Mouse (Mus musculus): ENCODE results near the gene Cadm3. TPM values are rescaled to one million over a fixed set of nuclear protein-coding genes. Genes with fewer than 3 reads are reported as not detected.
"Not testable (repeated sequence)": the region's sequence is repeated elsewhere in the genome, so short reads cannot be mapped to it uniquely, and the experiment has no call there.

Gene Cadm3
- polyA plus RNA-seq, 1 experiment from 2014 or later: 59.8 TPM

- DNase-seq (ENCODE audit: low spot score) (peak; percentile 61), ATAC-seq (no peak)
- no peaks in the 10 kb centered on the region for H3K36me3 ChIP-seq (ENCODE audit: control insufficient read depth, insufficient read depth, low read length)
- no peak overlapping the region for H3K27ac ChIP-seq (ENCODE audit: low read depth, low read length)
- no peak overlapping the region for H3K4me2 ChIP-seq (ENCODE audit: low read length)
- no peaks in the 10 kb centered on the region for H3K27me3 ChIP-seq (replicated peaks; ENCODE audit: control insufficient read depth, insufficient read depth, low read length)
- WGBS: 38% methylated on average over 5 of the region's 5 CpGs
- no peak overlapping the region for H3K4me3 ChIP-seq (ENCODE audit: low read depth, low read length)
- peaks cover 2% of the 10 kb centered on the region; the same call in 1 of the 2 replicates for H3K4me1 ChIP-seq (ENCODE audit: control insufficient read depth, insufficient read depth, low read length)
- no peak overlapping the region for H3K9ac ChIP-seq (ENCODE audit: low read length)
- H3K9me3 ChIP-seq (replicated peaks; ENCODE audit: control insufficient read depth, low read length): no peaks in the 10 kb centered on the region
Measured at GRCm38 (mm10) chr1:173323839-173324585, 43.5 kb downstream of the Cadm3 start.

DNA sequence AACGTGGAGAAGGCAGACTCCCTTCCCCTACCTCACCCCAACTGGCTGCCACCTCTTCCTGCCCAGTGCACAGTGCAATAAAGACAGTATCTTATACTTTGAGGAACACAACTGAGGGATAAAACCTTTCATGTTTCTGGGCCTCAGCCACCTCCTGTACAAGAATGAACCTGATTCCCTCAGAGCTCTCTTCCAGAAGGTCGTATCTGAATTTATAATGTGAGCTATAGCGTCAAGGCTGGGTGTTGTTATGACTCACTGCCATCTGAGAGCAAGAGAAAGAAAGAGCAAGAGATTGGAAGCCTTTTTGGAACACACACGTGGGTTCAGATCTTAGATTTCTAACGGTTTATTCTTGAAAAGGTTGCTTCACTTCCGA, 45.3 kb downstream of the Cadm3 start:
- Histone ChIP-seq H3K9ac (ENCODE audit: low read length) (no peak overlapping the region), H3K4me2 (ENCODE audit: low read length) (no peak overlapping the region), H3K9me3 (replicated peaks; ENCODE audit: control insufficient read depth, low read length) (no peaks in the 10 kb centered on the region), H3K27me3 (replicated peaks; ENCODE audit: control insufficient read depth, insufficient read depth, low read length) (no peaks in the 10 kb centered on the region), H3K27ac (ENCODE audit: low read depth, low read length) (no peak overlapping the region), H3K4me1 (ENCODE audit: control insufficient read depth, insufficient read depth, low read length) (peaks cover 2% of the 10 kb centered on the region; the same call in 1 of the 2 replicates), H3K36me3 (ENCODE audit: control insufficient read depth, insufficient read depth, low read length) (no peaks in the 10 kb centered on the region), H3K4me3 (ENCODE audit: low read depth, low read length) (no peak overlapping the region)
- DNase-seq (ENCODE audit: low spot score) (no peak), ATAC-seq (no peak)
- WGBS: 64% methylated on average over 6 of the region's 6 CpGs

GRCm38 (mm10) chr1:173321593-173322248, 45.8 kb downstream of the Cadm3 start:
- Histone ChIP-seq H3K36me3 (ENCODE audit: control insufficient read depth, insufficient read depth, low read length) (no peaks in the 10 kb centered on the region), H3K4me1 (ENCODE audit: control insufficient read depth, insufficient read depth, low read length) (peaks cover 2% of the 10 kb centered on the region; the same call in 1 of the 2 replicates), H3K9me3 (replicated peaks; ENCODE audit: control insufficient read depth, low read length) (no peaks in the 10 kb centered on the region), H3K9ac (ENCODE audit: low read length) (no peak overlapping the region), H3K27ac (ENCODE audit: low read depth, low read length) (no peak overlapping the region), H3K4me3 (ENCODE audit: low read depth, low read length) (no peak overlapping the region), H3K4me2 (ENCODE audit: low read length) (no peak overlapping the region), H3K27me3 (replicated peaks; ENCODE audit: control insufficient read depth, insufficient read depth, low read length) (no peaks in the 10 kb centered on the region)
- 53% methylated on average over 8 of the region's 8 CpGs for WGBS
- no peak for DNase-seq (ENCODE audit: low spot score)
- ATAC-seq: peak; percentile 42; the same call in 1 of the 2 replicates

- H3K9ac ChIP-seq (ENCODE audit: low read length): no peak overlapping the region
- ATAC-seq: no peak
- DNase-seq (ENCODE audit: low spot score): no peak
- H3K4me1 ChIP-seq (ENCODE audit: control insufficient read depth, insufficient read depth, low read length): no peaks in the 10 kb centered on the region
- no peak overlapping the region for H3K4me2 ChIP-seq (ENCODE audit: low read length)
- H3K4me3 ChIP-seq (ENCODE audit: low read depth, low read length): no peak overlapping the region
- no peaks in the 10 kb centered on the region for H3K27me3 ChIP-seq (replicated peaks; ENCODE audit: control insufficient read depth, insufficient read depth, low read length)
- no peaks in the 10 kb centered on the region for H3K36me3 ChIP-seq (ENCODE audit: control insufficient read depth, insufficient read depth, low read length)
- 93% methylated on average over 2 of the region's 2 CpGs for WGBS
- no peak overlapping the region for H3K27ac ChIP-seq (ENCODE audit: low read depth, low read length)
- H3K9me3 ChIP-seq (replicated peaks; ENCODE audit: control insufficient read depth, low read length): no peaks in the 10 kb centered on the region
Measured at GRCm38 (mm10) chr1:173317925-173318477, 49.5 kb downstream of the Cadm3 start.

GRCm38 (mm10) chr1:173315725-173316124, 51.8 kb downstream of the Cadm3 start:
- Histone ChIP-seq H3K9ac (ENCODE audit: low read length) (no peak overlapping the region), H3K36me3 (ENCODE audit: control insufficient read depth, insufficient read depth, low read length) (no peaks in the 10 kb centered on the region), H3K27me3 (replicated peaks; ENCODE audit: control insufficient read depth, insufficient read depth, low read length) (no peaks in the 10 kb centered on the region), H3K4me2 (ENCODE audit: low read length) (no peak overlapping the region), H3K4me1 (ENCODE audit: control insufficient read depth, insufficient read depth, low read length) (no peaks in the 10 kb centered on the region), H3K9me3 (replicated peaks; ENCODE audit: control insufficient read depth, low read length) (no peaks in the 10 kb centered on the region), H3K27ac (ENCODE audit: low read depth, low read length) (no peak overlapping the region), H3K4me3 (ENCODE audit: low read depth, low read length) (no peak overlapping the region)
- WGBS: 92% methylated on average over 3 of the region's 3 CpGs
- ATAC-seq (no peak), DNase-seq (ENCODE audit: low spot score) (no peak)

DNA sequence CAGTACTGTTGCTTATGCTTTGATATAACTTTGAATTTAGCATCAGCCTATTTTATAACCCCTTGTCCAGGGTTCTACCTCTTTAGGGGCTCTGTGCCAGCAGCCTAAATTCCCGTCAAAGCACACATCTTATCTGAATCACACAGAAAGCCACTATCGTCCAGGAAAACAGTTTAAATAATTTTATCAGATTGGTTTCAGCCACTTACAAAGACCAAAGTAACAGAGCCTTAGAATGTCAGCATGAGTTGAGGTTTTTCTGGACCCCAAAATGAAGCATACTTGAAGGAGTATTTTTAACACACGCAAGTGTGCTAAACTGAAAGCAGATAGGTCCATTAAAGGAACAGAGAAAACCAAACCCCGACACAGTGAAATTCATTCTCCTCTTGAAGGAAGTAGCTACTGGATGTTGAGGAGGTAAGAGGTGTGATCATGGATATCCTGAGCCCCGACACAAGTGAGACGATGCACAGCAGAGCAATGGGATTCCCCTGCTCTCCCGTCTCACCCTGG, 53.9 kb downstream of the Cadm3 start:
- not testable (repeated sequence) for H3K4me1 ChIP-seq (ENCODE audit: control insufficient read depth, insufficient read depth, low read length); H3K4me3 ChIP-seq (ENCODE audit: low read depth, low read length); ATAC-seq; DNase-seq (ENCODE audit: low spot score); H3K4me2 ChIP-seq (ENCODE audit: low read length); H3K9ac ChIP-seq (ENCODE audit: low read length); H3K9me3 ChIP-seq (replicated peaks; ENCODE audit: control insufficient read depth, low read length); H3K27ac ChIP-seq (ENCODE audit: low read depth, low read length); H3K27me3 ChIP-seq (replicated peaks; ENCODE audit: control insufficient read depth, insufficient read depth, low read length); H3K36me3 ChIP-seq (ENCODE audit: control insufficient read depth, insufficient read depth, low read length)
- WGBS: 90% methylated on average over 7 of the region's 7 CpGs

- not testable (repeated sequence) for H3K4me2 ChIP-seq (ENCODE audit: low read length); H3K27ac ChIP-seq (ENCODE audit: low read depth, low read length); H3K36me3 ChIP-seq (ENCODE audit: control insufficient read depth, insufficient read depth, low read length); H3K4me3 ChIP-seq (ENCODE audit: low read depth, low read length); H3K9ac ChIP-seq (ENCODE audit: low read length); H3K9me3 ChIP-seq (replicated peaks; ENCODE audit: control insufficient read depth, low read length); H3K27me3 ChIP-seq (replicated peaks; ENCODE audit: control insufficient read depth, insufficient read depth, low read length); DNase-seq (ENCODE audit: low spot score); H3K4me1 ChIP-seq (ENCODE audit: control insufficient read depth, insufficient read depth, low read length); ATAC-seq
- WGBS: 75% methylated on average over 3 of the region's 3 CpGs
Measured at GRCm38 (mm10) chr1:173302795-173303194, 64.7 kb downstream of the Cadm3 start.
